Mouse (Mus musculus): ENCODE results near the gene Mrpl10. TPM values are rescaled to one million over a fixed set of nuclear protein-coding genes. Genes with fewer than 3 reads are reported as not detected.

Gene Mrpl10
- polyA plus RNA-seq, 2 experiments = 77.3 to 84.5 TPM

GRCm38 (mm10) chr11:97013121-97013670 lies 28.2 kb upstream of the Mrpl10 start, which contains the start of gene Sp6:
Gene Sp6, plus strand, starts transcription at chr11:97013394.
- H3K27ac ChIP-seq (replicated peaks; ENCODE audit: low read depth, low read length) = no peak within 1 kb of the TSS
- no peak within 1 kb of the TSS for H3K4me2 ChIP-seq (replicated peaks; ENCODE audit: low read depth, low read length, severe bottlenecking)
- H3K9ac ChIP-seq (ENCODE audit: low read depth, low read length, severe bottlenecking) = no peak within 1 kb of the TSS
- no peaks in the 10 kb centered on the region for H3K9me3 ChIP-seq (ENCODE audit: control insufficient read depth, low read length)
- WGBS = 26% methylated on average over 8 of the region's 8 CpGs
- ATAC-seq (ENCODE audit: low FRiP score, low read depth) (no peak), DNase-seq (ENCODE audit: low spot score) (no peak)
- TF ChIP-seq POLR2A (IDR thresholded peaks at IDR 0.05; ENCODE audit: borderline replicate concordance, extremely low read depth, insufficient read depth, insufficient read length) = no peak
- H3K4me3 ChIP-seq (replicated peaks; ENCODE audit: low read length) = no peak within 1 kb of the TSS
- peaks cover 26% of the 10 kb centered on the region for H3K27me3 ChIP-seq (ENCODE audit: control insufficient read depth, insufficient read depth, low read length)
- H3K36me3 ChIP-seq (ENCODE audit: control insufficient read depth, insufficient read depth, low read length) = no peaks in the 10 kb centered on the region
- H3K4me1 ChIP-seq (ENCODE audit: control insufficient read depth, insufficient read depth, low read length) = no peaks in the 10 kb centered on the region

GRCm38 (mm10) chr11:97017696-97018582 lies 23.4 kb upstream of the Mrpl10 start:
- no peak for DNase-seq (ENCODE audit: low spot score)
- Histone ChIP-seq H3K27me3 (ENCODE audit: control insufficient read depth, insufficient read depth, low read length) (peaks cover 70% of the 10 kb centered on the region), H3K4me2 (replicated peaks; ENCODE audit: low read depth, low read length, severe bottlenecking) (peak overlapping the region; percentile 66), H3K9ac (ENCODE audit: low read depth, low read length, severe bottlenecking) (0 out of 2 replicates have a peak overlapping the region, but pooled peaks have one; percentile 32), H3K9me3 (ENCODE audit: control insufficient read depth, low read length) (no peaks in the 10 kb centered on the region), H3K4me3 (replicated peaks; ENCODE audit: low read length) (peak overlapping the region; percentile 41), H3K36me3 (ENCODE audit: control insufficient read depth, insufficient read depth, low read length) (no peaks in the 10 kb centered on the region), H3K4me1 (ENCODE audit: control insufficient read depth, insufficient read depth, low read length) (peaks cover 9% of the 10 kb centered on the region; the same call in 1 of the 2 replicates), H3K27ac (replicated peaks; ENCODE audit: low read depth, low read length) (no peak overlapping the region)
- no peak for ATAC-seq (ENCODE audit: low FRiP score, low read depth)
- WGBS = 2% methylated on average over 36 of the region's 36 CpGs
- no peak for TF ChIP-seq POLR2A (IDR thresholded peaks at IDR 0.05; ENCODE audit: borderline replicate concordance, extremely low read depth, insufficient read depth, insufficient read length)

DNA sequence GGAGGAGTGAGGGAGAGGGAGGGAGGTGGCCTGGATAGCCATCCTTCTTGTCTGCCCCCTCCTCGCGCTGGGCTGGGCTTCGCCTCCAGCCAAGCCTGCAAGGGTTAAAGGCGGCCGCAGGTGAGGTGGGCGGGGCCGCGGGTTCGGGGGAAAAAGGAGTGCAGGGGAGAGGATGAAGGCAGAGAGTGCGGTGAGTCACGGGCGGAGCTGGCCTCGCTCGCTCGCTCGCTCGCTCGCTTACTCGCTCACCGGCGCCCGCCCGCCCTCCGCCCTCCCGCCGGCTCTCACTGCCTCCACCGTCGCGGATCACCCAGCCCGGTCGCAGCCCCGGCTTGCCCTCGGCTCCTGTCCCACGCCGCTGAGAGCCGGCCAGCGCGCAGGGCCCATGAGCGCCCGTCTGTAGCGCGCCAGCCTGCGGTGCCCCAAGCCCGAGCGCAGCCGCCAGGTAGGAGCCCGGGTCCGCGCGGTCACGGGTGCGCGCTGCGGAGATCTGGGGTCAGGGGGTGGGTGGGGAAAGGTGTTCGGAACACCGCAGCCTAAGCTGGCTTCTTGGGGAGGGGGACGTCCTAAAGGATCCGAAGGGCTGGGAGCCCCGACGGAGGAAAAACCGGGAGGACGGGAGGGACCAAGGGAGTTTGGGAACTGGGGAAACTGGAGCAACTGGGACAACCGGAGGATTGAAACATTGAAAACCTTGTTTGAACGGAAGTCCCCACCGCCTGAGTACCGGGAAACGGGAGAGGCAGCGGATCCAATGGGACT lies 22.6 kb upstream of the Mrpl10 start:
- Histone ChIP-seq H3K27ac (replicated peaks; ENCODE audit: low read depth, low read length) (no peak overlapping the region), H3K27me3 (ENCODE audit: control insufficient read depth, insufficient read depth, low read length) (peaks cover 78% of the 10 kb centered on the region), H3K4me2 (replicated peaks; ENCODE audit: low read depth, low read length, severe bottlenecking) (peak overlapping the region; percentile 66), H3K9ac (ENCODE audit: low read depth, low read length, severe bottlenecking) (peak overlapping the region; percentile 32; the same call in 1 of the 2 replicates), H3K4me1 (ENCODE audit: control insufficient read depth, insufficient read depth, low read length) (peaks cover 9% of the 10 kb centered on the region; the same call in 1 of the 2 replicates), H3K36me3 (ENCODE audit: control insufficient read depth, insufficient read depth, low read length) (no peaks in the 10 kb centered on the region), H3K9me3 (ENCODE audit: control insufficient read depth, low read length) (no peaks in the 10 kb centered on the region), H3K4me3 (replicated peaks; ENCODE audit: low read length) (peak overlapping the region; percentile 41)
- no peak for TF ChIP-seq POLR2A (IDR thresholded peaks at IDR 0.05; ENCODE audit: borderline replicate concordance, extremely low read depth, insufficient read depth, insufficient read length)
- ATAC-seq (ENCODE audit: low FRiP score, low read depth) = no peak
- no peak for DNase-seq (ENCODE audit: low spot score)
- under 1% methylated on average over 42 of the region's 68 CpGs for WGBS

DNA sequence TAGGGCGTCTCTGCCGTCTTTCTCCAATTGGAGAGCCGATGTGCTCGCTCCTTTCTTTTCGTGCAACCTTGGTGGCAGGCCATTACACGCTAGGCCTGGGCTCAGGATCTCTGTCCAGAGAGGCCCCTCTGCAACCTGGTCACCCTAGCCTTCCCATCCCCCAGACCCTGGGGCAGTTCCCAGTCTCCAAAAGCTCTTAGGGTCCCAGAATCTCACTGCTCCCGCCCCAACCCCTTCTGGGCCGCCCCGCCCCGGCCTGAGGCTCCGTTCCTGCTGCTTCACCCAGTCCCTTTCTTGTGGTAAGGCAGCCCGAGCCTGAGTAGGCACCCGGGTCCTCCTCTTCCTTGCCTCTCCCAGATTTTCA lies 22.0 kb upstream of the Mrpl10 start:
- peaks cover 80% of the 10 kb centered on the region for H3K27me3 ChIP-seq (ENCODE audit: control insufficient read depth, insufficient read depth, low read length)
- H3K4me2 ChIP-seq (replicated peaks; ENCODE audit: low read depth, low read length, severe bottlenecking) = peak overlapping the region; percentile 66; the same call in 1 of the 2 replicates
- H3K9me3 ChIP-seq (ENCODE audit: control insufficient read depth, low read length) = no peaks in the 10 kb centered on the region
- H3K36me3 ChIP-seq (ENCODE audit: control insufficient read depth, insufficient read depth, low read length) = no peaks in the 10 kb centered on the region
- peak overlapping the region; percentile 41; the same call in 1 of the 2 replicates for H3K4me3 ChIP-seq (replicated peaks; ENCODE audit: low read length)
- H3K27ac ChIP-seq (replicated peaks; ENCODE audit: low read depth, low read length) = no peak overlapping the region
- H3K9ac ChIP-seq (ENCODE audit: low read depth, low read length, severe bottlenecking) = no peak overlapping the region
- DNase-seq (ENCODE audit: low spot score) = no peak
- no peak for ATAC-seq (ENCODE audit: low FRiP score, low read depth)
- H3K4me1 ChIP-seq (ENCODE audit: control insufficient read depth, insufficient read depth, low read length) = peaks cover 9% of the 10 kb centered on the region; the same call in 1 of the 2 replicates
- no peak for TF ChIP-seq POLR2A (IDR thresholded peaks at IDR 0.05; ENCODE audit: borderline replicate concordance, extremely low read depth, insufficient read depth, insufficient read length)
- WGBS = 5% methylated on average over 11 of the region's 13 CpGs
